Mouse (Mus musculus): ENCODE data around the gene Mthfd1.
"Not testable (repeated sequence)": the region's sequence is repeated elsewhere in the genome, so short reads cannot be mapped to it uniquely, and the experiment has no call there.

Mthfd1 gene

GRCm38 (mm10) chr12:76254725-76255498, at the start of gene Mthfd1:
Mthfd1 (plus strand) TSS chr12:76255298.
- peak; percentile 97 for DNase-seq

GRCm38 (mm10) chr12:76209429-76209974, 45.6 kb upstream of the Mthfd1 start:
- no peak for DNase-seq

DNA sequence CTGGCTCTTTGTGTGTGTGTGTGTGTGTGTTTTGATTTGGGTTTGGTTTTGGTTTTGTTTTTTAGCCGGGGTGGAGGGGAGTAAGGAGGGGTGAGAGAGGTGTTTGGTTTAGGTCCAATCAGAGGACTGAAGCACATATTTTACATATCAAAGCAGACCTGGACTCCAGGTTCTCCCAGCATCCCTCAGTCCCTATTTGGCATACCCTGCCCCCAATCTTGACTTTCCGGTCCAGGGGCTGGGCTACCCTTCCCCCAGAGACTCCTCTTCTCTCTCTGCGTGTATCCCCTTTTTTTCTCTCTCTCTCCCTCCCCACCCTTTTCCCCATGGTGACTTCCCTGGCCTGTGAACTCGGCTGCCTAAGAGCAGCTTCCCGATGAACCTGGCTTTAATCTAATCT, 40.0 kb upstream of the Mthfd1 start:
- no peak for DNase-seq

GRCm38 (mm10) chr12:76216716-76217115, 38.4 kb upstream of the Mthfd1 start:
- DNase-seq = no peak

GRCm38 (mm10) chr12:76222104-76222503, 33.0 kb upstream of the Mthfd1 start:
- not testable (repeated sequence) for DNase-seq

- DNase-seq = no peak
These were observed 24.5 kb upstream of the Mthfd1 start for GRCm38 (mm10) chr12:76230644-76231043.

GRCm38 (mm10) chr12:76235253-76235652, 19.8 kb upstream of the Mthfd1 start:
- DNase-seq = no peak

DNA sequence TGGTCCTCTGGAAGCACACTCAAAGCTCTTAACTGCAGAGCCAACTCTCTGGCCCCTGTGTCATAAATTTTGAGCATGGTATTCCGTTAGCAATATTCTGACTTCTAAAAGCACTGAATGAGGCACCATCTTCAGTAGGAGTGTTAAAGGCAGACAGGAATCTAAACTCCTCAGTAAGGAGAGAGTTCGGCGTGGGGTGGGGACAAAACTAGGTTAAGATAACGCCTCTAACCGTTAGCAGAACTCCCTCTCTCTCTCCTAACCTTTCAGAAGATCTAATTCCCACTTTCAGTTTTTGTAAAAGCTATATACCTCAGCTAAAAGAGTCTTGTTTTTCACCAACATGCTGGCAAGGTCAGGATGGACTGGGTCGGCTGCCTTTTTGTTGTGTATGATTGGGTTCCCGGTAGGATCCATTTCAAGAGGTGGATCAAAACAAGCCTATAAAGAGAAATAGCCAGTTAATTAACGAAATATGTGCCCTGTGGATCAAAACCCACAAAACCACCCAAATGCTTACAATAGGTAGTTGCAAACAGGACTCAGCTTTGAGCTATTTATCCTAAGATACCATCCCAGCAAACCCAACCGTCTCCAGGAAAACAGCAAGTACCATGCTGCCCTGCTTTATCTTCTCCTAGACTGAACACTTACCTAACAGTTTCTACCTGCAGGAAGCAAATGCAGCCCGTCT, 15.8 kb upstream of the Mthfd1 start:
- DNase-seq = no peak

- DNase-seq = no peak
These were observed 15.1 kb upstream of the Mthfd1 start for GRCm38 (mm10) chr12:76239839-76240571.

DNA sequence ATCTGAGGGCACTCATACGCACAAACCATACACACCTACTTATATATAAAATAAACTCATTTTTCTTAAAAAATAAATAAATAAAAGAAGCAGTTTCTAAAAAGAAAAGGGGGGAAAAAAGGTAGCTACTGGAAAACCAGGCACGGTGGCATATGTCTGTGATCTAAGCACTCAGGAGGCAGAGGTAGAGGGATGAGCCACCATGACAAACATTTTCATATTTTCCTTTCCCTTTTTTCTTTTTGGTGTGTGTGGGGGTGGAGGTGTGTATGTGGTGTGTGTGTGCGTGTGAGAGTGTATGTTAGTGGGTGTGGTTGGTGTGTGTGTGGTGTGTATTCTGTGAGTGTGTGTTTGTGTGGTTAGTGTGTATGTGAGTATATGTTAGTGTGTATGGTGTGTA, 14.4 kb upstream of the Mthfd1 start:
- DNase-seq = no peak

- no peak for DNase-seq
These were observed 14.0 kb upstream of the Mthfd1 start for GRCm38 (mm10) chr12:76241084-76241483.

GRCm38 (mm10) chr12:76241833-76242232, 13.3 kb upstream of the Mthfd1 start:
- no peak for DNase-seq

DNA sequence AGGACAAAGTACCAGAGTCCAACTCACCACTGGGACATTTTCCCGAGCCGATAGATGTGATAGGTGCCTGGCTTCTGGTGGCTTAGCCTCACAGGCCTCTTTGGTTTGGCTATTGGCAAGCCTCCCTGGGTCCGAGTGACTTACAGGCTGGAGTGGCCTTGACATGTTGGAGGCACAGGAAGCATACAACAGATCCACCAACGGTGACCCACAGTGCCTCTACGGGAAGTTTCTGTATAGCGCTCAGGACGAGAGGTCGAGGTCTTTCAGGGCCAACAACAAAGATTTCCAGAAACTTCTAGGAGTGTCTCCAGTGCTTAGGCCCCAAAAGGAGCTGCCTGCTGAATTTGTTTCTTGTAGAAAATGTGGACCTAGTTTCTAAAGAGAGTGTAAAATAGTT, 10.1 kb upstream of the Mthfd1 start:
- no peak for DNase-seq

GRCm38 (mm10) chr12:76246646-76247045, 8.5 kb upstream of the Mthfd1 start, which contains the start of gene Tex21:
Tex21 (minus strand) TSS chr12:76246746.
- no peak for DNase-seq

- no peak for DNase-seq
These were observed 2.0 kb upstream of the Mthfd1 start for GRCm38 (mm10) chr12:76253090-76253489.

DNA sequence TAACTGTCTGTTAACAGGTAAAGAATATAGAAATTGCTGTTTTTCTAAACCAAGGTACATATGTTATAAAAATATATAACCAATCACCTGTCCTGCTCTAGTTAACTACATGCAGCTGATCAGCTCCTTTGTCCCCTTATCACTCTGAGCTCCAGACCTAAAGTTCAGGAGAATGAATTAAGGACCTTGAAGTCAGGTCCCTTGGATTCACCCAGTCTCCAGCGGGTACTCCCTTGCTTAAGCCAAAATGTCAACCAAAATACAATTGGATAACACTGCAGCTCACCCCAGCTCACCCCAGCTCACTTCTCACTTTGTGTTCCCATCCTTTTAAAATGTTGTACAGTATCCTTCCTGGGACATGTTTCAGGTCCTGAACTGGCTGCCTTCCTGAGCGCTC, 1.5 kb upstream of the Mthfd1 start:
- no peak for DNase-seq

DNA sequence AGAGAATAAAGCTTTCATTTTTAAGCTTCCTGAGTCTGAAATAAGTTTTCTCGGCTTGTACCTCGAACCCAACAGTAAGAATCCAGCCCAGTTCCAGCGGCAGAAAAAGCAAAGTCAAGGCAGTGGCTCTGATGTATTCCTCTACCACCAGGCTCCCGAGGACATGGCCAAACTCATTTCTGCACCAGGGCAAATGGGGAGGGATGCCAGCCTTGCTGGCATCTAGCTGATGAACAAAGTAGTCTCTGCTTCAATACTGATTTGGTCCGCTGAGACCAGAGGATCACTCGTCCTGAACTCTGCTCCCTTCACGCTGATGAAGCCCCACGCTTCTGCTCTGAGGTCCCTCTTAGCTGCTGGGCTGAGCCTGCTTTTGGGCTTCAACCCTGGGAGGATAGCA, 1.1 kb upstream of the Mthfd1 start:
- no peak for DNase-seq

DNA sequence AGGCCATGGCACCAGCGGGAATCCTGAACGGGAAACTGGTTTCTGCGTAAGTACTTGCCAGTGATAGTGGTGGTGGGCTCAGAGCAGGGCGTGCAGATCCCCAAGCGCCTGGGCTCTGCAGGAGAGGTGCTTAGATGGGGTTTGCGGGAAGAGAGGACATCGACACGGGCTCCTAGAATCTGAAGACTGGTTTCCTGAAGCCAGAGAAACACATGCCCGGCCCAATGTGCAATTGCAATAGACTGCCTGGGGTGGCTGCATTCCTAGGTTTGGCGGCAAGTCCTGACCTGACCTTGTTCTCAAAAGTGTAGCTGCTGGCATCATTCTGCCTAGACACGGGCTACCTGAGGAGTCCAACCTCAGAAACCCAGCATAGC, 389 bp downstream of the Mthfd1 start:
- peak; percentile 32 to 37 for DNase-seq

GRCm38 (mm10) chr12:76256114-76256843, 1.2 kb downstream of the Mthfd1 start:
- peak in 1 of 2 experiments; percentile 22 for DNase-seq

GRCm38 (mm10) chr12:76260673-76261072, 5.6 kb downstream of the Mthfd1 start:
- no peak for DNase-seq

DNA sequence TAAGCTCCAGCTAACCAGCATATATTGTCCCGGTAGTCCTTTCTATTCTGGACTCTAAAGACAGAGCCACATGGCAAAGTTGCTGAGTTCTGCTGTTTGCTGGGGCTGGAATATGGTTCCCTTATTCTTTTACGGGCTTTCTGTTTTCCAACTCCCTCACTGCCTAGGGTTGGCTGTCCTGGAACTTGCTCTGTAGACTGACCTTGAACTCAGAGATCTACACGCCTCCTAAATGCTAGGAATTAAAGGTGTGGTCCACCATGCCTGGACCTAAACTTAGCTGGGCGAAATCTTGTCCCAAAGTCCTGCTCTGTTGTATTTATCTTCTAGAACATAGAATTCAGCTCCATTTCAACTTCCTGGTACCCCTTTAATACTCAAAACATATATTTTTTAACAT, 6.5 kb downstream of the Mthfd1 start:
- DNase-seq = no peak

GRCm38 (mm10) chr12:76262918-76263317, 7.8 kb downstream of the Mthfd1 start:
- no peak for DNase-seq

GRCm38 (mm10) chr12:76263876-76264275, 8.8 kb downstream of the Mthfd1 start:
- no peak for DNase-seq
